Mouse (Mus musculus) midbrain, embryonic 10.5 days (tissue): ENCODE measurements around the gene Mrpl22. TPM values are rescaled to one million over a fixed set of nuclear protein-coding genes. Genes with fewer than 3 reads are reported as not detected.

Experiments
- DNase-seq: peaks from one replicate; pipeline ENCODE4 v3.0.0-alpha.2; 2017; ENCODE audit warnings: low spot score
- H3K27ac ChIP-seq: fragments of 300-500 bp; sonication (generic); replicated peaks from 2 replicates; pipeline ENCODE4 v1.5.1; 2016; ENCODE audit warnings: mild to moderate bottlenecking
- H3K27me3 ChIP-seq: fragments of 300-500 bp; sonication (generic); 2 replicates; pipeline ENCODE4 v1.6.1; 2016; ENCODE audit warnings: low read depth, mild to moderate bottlenecking; ENCODE audit not compliant: poor library complexity, severe bottlenecking
- H3K36me3 ChIP-seq: fragments of 300-500 bp; sonication (generic); 2 replicates; pipeline ENCODE4 v1.6.1; 2016; ENCODE audit warnings: mild to moderate bottlenecking, moderate library complexity
- H3K4me1 ChIP-seq: fragments of 300-500 bp; sonication (generic); 2 replicates; pipeline ENCODE4 v1.6.1; 2016
- H3K4me3 ChIP-seq: fragments of 300-500 bp; sonication (generic); 2 replicates; pipeline ENCODE4 v1.5.1; 2016; ENCODE audit warnings: mild to moderate bottlenecking, moderate library complexity
- H3K9me3 ChIP-seq: fragments of 300-500 bp; sonication (generic); replicated peaks from 2 replicates; pipeline ENCODE4 v1.6.1; 2016; ENCODE audit warnings: mild to moderate bottlenecking
- WGBS: fragments of 180-500 bp; shearing (Covaris S2); methylation state at CpG from one replicate; pipeline ENCODE4 v1.1.7; 2016; 5-methylcytosine and 5-hydroxymethylcytosine counted together
- polyA plus RNA-seq: library from polyadenylated mRNA; unstranded; fragments of >200 nt; fragmentation: Nextera tagmentation; extraction: Ambion mirVana; gene quantifications from 2 replicates; pipeline ENCODE4 v1.2.1, GENCODE M21; 2016

The Mrpl22 gene
- polyA plus RNA-seq: 141 and 142 TPM in 2 replicates

DNA sequence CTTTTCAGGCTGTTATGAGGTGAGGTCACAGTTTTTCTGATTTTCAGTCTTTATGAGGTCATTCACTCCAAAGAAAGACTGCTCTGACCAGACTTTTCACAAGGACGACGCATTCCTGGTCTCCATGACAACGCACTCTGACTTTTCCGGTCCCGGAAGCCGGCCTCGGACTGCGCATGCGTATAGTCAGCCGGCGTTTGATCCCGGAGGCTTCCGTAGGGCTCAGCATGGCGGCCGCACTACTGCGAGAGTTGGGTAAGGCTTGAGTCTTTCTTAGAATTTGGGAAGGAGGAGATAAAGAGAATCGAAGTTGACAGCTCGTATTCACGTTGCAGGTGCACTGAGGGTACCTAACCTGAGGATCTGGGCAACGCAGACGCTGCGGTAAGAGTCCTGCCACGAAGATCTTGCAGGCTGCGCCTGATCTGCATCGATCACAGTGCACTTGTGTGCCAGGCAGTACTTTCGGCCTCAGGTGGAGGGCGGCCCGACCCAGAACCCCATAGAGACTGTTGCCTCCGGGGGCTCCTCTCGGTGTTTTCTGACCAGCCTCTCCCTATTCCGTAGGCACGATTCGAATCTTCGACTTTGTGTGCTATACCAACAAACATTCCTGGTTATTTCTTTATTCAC, at the start of gene Mrpl22:
Gene Mrpl22, plus strand, starts transcription at position 203 of the 633 bp plus-strand sequence.
- H3K9me3 ChIP-seq: no peaks in the 10 kb centered on the region
- no peaks in the 10 kb centered on the region for H3K27me3 ChIP-seq
- H3K27ac ChIP-seq: peak within 1 kb of the TSS; percentile 87
- peaks cover 26% of the 10 kb centered on the region for H3K4me1 ChIP-seq
- under 1% methylated on average over 34 of the region's 34 CpGs for WGBS
- H3K36me3 ChIP-seq: peaks cover 40% of the 10 kb centered on the region
- peak within 1 kb of the TSS; percentile 80 for H3K4me3 ChIP-seq
- DNase-seq: peak; percentile 97

- no peak overlapping the region for H3K4me3 ChIP-seq
- 93% methylated on average over 2 of the region's 2 CpGs for WGBS
- DNase-seq: no peak
Observed at GRCm38 (mm10) chr11:58123711-58124110, 47.8 kb upstream of the Mrpl22 start.

GRCm38 (mm10) chr11:58125021-58125420, 46.4 kb upstream of the Mrpl22 start:
- DNase-seq: no peak
- Histone ChIP-seq H3K4me1 (no peaks in the 10 kb centered on the region), H3K4me3 (no peak overlapping the region), H3K27me3 (no peaks in the 10 kb centered on the region), H3K9me3 (no peaks in the 10 kb centered on the region), H3K27ac (no peak overlapping the region), H3K36me3 (peaks cover 100% of the 10 kb centered on the region)
- 93% methylated on average over 11 of the region's 11 CpGs for WGBS

More at GRCm38 (mm10) chr11:58123711-58124110, 47.8 kb upstream of the Mrpl22 start:
- H3K27me3 ChIP-seq: no peaks in the 10 kb centered on the region
- peaks cover 100% of the 10 kb centered on the region for H3K36me3 ChIP-seq
- no peak overlapping the region for H3K27ac ChIP-seq
- H3K9me3 ChIP-seq: no peaks in the 10 kb centered on the region
- H3K4me1 ChIP-seq: no peaks in the 10 kb centered on the region

- Histone ChIP-seq H3K4me1 (no peaks in the 10 kb centered on the region), H3K27me3 (no peaks in the 10 kb centered on the region), H3K27ac (no peak overlapping the region), H3K9me3 (no peaks in the 10 kb centered on the region), H3K4me3 (no peak overlapping the region), H3K36me3 (peaks cover 100% of the 10 kb centered on the region)
- no peak for DNase-seq
- 90% methylated on average over 7 of the region's 7 CpGs for WGBS
Observed at GRCm38 (mm10) chr11:58126397-58127160, 44.9 kb upstream of the Mrpl22 start.

GRCm38 (mm10) chr11:58127544-58127943, 43.9 kb upstream of the Mrpl22 start:
- peaks cover 100% of the 10 kb centered on the region for H3K36me3 ChIP-seq
- WGBS: 86% methylated on average over 2 of the region's 2 CpGs
- H3K4me3 ChIP-seq: no peak overlapping the region
- no peak overlapping the region for H3K27ac ChIP-seq
- DNase-seq: no peak
- no peaks in the 10 kb centered on the region for H3K9me3 ChIP-seq
- no peaks in the 10 kb centered on the region for H3K27me3 ChIP-seq
- H3K4me1 ChIP-seq: no peaks in the 10 kb centered on the region

- 92% methylated on average over 6 of the region's 6 CpGs for WGBS
- Histone ChIP-seq H3K27me3 (no peaks in the 10 kb centered on the region), H3K9me3 (no peaks in the 10 kb centered on the region), H3K36me3 (peaks cover 100% of the 10 kb centered on the region), H3K27ac (no peak overlapping the region), H3K4me3 (no peak overlapping the region), H3K4me1 (no peaks in the 10 kb centered on the region)
- DNase-seq: no peak
Observed at GRCm38 (mm10) chr11:58129302-58129843, 42.1 kb upstream of the Mrpl22 start.

GRCm38 (mm10) chr11:58132026-58132425, 39.4 kb upstream of the Mrpl22 start:
- Histone ChIP-seq H3K27me3 (no peaks in the 10 kb centered on the region), H3K27ac (no peak overlapping the region), H3K4me1 (no peaks in the 10 kb centered on the region), H3K4me3 (no peak overlapping the region), H3K9me3 (no peaks in the 10 kb centered on the region), H3K36me3 (peaks cover 100% of the 10 kb centered on the region)
- WGBS: 95% methylated on average over 3 of the region's 3 CpGs
- no peak for DNase-seq

GRCm38 (mm10) chr11:58134869-58135268, 36.6 kb upstream of the Mrpl22 start:
- Histone ChIP-seq H3K36me3 (peaks cover 100% of the 10 kb centered on the region), H3K9me3 (no peaks in the 10 kb centered on the region), H3K27ac (no peak overlapping the region), H3K4me3 (no peak overlapping the region), H3K4me1 (peaks cover 12% of the 10 kb centered on the region), H3K27me3 (no peaks in the 10 kb centered on the region)
- no peak for DNase-seq

GRCm38 (mm10) chr11:58135296-58135695, 36.2 kb upstream of the Mrpl22 start:
- no peaks in the 10 kb centered on the region for H3K9me3 ChIP-seq
- H3K36me3 ChIP-seq: peaks cover 100% of the 10 kb centered on the region
- H3K27me3 ChIP-seq: no peaks in the 10 kb centered on the region
- H3K4me3 ChIP-seq: no peak overlapping the region
- H3K4me1 ChIP-seq: peaks cover 12% of the 10 kb centered on the region
- DNase-seq: no peak
- H3K27ac ChIP-seq: no peak overlapping the region

DNA sequence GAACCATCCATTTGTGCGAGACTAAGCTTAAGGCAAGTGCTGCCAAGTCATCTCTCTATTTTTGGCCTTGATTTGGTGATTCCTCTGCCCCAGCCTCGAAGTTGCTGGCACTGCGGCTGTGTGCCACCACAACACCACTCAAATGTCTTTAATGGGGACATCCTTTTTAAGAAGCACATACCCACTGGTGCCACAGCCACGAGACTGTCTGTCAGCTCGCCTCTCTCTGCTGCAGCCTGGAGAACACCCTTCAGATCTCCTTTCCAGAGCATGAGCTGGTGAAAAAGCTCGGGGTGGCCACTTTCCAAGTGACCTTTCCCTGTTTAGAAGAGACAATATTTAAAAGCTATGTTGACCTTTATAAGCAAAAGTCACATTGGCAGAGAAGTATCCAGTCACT, 34.8 kb upstream of the Mrpl22 start:
- Histone ChIP-seq H3K36me3 (peaks cover 100% of the 10 kb centered on the region), H3K4me1 (peaks cover 12% of the 10 kb centered on the region), H3K27ac (no peak overlapping the region), H3K27me3 (no peaks in the 10 kb centered on the region), H3K4me3 (no peak overlapping the region), H3K9me3 (no peaks in the 10 kb centered on the region)
- 98% methylated on average over 6 of the region's 6 CpGs for WGBS
- DNase-seq: no peak

- Histone ChIP-seq H3K36me3 (peaks cover 99% of the 10 kb centered on the region), H3K4me1 (peaks cover 12% of the 10 kb centered on the region), H3K4me3 (no peak overlapping the region), H3K9me3 (no peaks in the 10 kb centered on the region), H3K27me3 (no peaks in the 10 kb centered on the region), H3K27ac (peak overlapping the region; percentile 46; the same call in 1 of the 2 replicates)
- WGBS: 79% methylated on average over 11 of the region's 11 CpGs
- DNase-seq: no peak
Observed at GRCm38 (mm10) chr11:58138821-58139220, 32.6 kb upstream of the Mrpl22 start.

GRCm38 (mm10) chr11:58139466-58139865, 32.0 kb upstream of the Mrpl22 start:
- Histone ChIP-seq H3K9me3 (no peaks in the 10 kb centered on the region), H3K27me3 (no peaks in the 10 kb centered on the region), H3K27ac (no peak overlapping the region), H3K4me1 (peaks cover 12% of the 10 kb centered on the region), H3K36me3 (peaks cover 99% of the 10 kb centered on the region), H3K4me3 (no peak overlapping the region)
- WGBS: 93% methylated on average over 3 of the region's 3 CpGs
- DNase-seq: no peak
